Mouse (Mus musculus): ENCODE measurements around the gene Oma1.

GRCm38 (mm10) chr4:103299342-103299741 is 14.3 kb upstream of the Oma1 start:
- TF ChIP-seq CTCF (IDR thresholded peaks at IDR 0.05; ENCODE audit: extremely low read depth, insufficient read depth, insufficient read length, insufficient replicate concordance) (no peak), POLR2A (IDR thresholded peaks at IDR 0.05; ENCODE audit: low read depth, low read length) (no peak)
